Mouse (Mus musculus) spleen, adult 2 months (tissue): ENCODE measurements around the gene Ptprn2.

Experiments used
- CTCF ChIP-seq: fragments of 200-500 bp; IDR thresholded peaks from 2 replicates; pipeline ENCODE4 v1.5.1; 2011; ENCODE audit warnings: mild to moderate bottlenecking, inconsistent platforms; ENCODE audit not compliant: insufficient read depth, insufficient read length, insufficient replicate concordance; ENCODE audit errors: extremely low read depth
- POLR2A ChIP-seq: fragments of 200-500 bp; IDR thresholded peaks from 2 replicates; pipeline ENCODE4 v1.6.1; 2011; ENCODE audit warnings: low read depth, low read length, inconsistent platforms

DNA sequence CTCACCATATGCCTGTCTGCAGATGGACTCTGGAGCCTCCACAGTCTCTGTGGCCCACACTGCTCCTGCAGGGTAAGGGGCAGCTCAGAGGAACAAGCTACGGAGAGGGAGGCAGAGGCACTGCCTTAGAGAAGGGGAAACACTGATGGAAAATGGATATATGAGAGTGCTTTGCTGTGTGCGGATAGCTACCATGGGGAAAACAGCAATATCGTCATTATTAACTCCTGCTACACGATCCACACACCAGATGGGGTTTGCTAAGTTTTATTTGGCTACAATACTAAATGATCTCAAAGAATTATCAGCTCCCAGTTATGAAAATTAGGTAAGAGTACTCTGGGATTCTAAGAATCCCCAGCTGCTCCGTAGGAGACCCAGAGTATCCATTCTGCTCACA, 89.2 kb downstream of the Ptprn2 start:
- TF ChIP-seq CTCF = no peak
- no peak for TF ChIP-seq POLR2A
